ENCODE assay signal across 30 mouse cellular contexts in the genomic region with DNA sequence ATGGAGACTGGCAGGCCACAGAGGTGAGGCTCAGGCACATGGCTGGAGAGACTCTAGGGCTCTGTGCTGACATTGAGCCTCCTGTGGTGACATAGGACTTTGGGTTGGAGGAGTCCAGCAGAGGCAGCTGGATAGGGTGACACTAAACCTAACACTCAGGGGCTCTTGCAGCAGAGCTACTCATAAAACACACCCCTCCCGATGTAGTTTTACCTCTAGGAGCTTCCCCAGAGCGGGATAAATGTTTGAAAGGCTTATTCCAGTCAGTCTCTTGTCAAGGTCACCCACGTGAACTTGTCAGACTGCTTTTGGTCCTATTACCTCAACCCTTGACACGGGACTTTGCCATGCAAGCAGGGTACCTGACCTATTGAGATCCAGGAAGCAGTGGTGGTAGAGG. TPM values are rescaled to one million over a fixed set of nuclear protein-coding genes. Genes with fewer than 3 reads are reported as not detected.
DNase-seq lines count a peak whose midpoint lies in the region; ATAC-seq and TF ChIP-seq lines count a peak whose summit lies in the region.
"Had no signal": no experiment of that assay in that cellular context is flagged by ENCODE, and none has a peak within 500 bp of the region (broad histone marks: within the 10 kb centered on the region; RNA-seq: fewer than 3 reads in every experiment).

No protein-coding gene starts in this region.

- dilution Hi-C loops in CH12.LX (cut with MboI; ENCODE audit: extremely low pct_ligation_motif_present, extremely low pct_unique_long_range_greater_than_20kb, low sequenced_read_pairs): no loop called here

- peaks cover 26% of the 10 kb centered on the region for H3K79me2 ChIP-seq in CH12.LX (replicated peaks; ENCODE audit: control insufficient read depth, extremely low read depth, insufficient read depth, poor library complexity, severe bottlenecking)

- no peak for TF ChIP-seq EP300 in liver, postnatal 0 days (IDR thresholded peaks at IDR 0.05; ENCODE audit: low read depth)
- TF ChIP-seq EP300 in CH12.LX (IDR thresholded peaks at IDR 0.05; ENCODE audit: low read length): no peak

- no peak for TF ChIP-seq CTCF in liver, postnatal 0 days (IDR thresholded peaks at IDR 0.05; ENCODE audit: low read depth)
- TF ChIP-seq CTCF in CH12.LX (conservative IDR thresholded peaks at IDR 0.05 in 1 of 2, IDR thresholded peaks at IDR 0.05 in 1 of 2; ENCODE audit: low read depth in 2 of 2, low read length in 2 of 2): no peak
- no peak for TF ChIP-seq CTCF in hindbrain, postnatal 0 days (IDR thresholded peaks at IDR 0.05; ENCODE audit: low read depth)

- in situ Hi-C loops in CH12.LX (cut with MboI; ENCODE audit: low pct_ligation_motif_present, low pct_unique_long_range_greater_than_20kb, low sequenced_read_pairs): loop anchor here (5.0 to 10.0 kb wide), 2 partner anchors 67 to 205 kb away; a partner anchor contains a TSS

- H3K27me3 ChIP-seq in heart, embryonic 13.5 days (replicated peaks): no peaks in the 10 kb centered on the region
- H3K27me3 ChIP-seq in liver, embryonic 12.5 days (replicated peaks): no peaks in the 10 kb centered on the region; the same call in 1 of the 2 replicates
- H3K27me3 ChIP-seq in liver, postnatal 0 days (ENCODE audit: insufficient read depth, low read length): no peaks in the 10 kb centered on the region
- H3K27me3 ChIP-seq in CH12.LX (replicated peaks): no peaks in the 10 kb centered on the region
- H3K27me3 ChIP-seq in intestine, embryonic 16.5 days (replicated peaks; ENCODE audit: control insufficient read depth, insufficient read depth, low read length): no peaks in the 10 kb centered on the region
- no peaks in the 10 kb centered on the region for H3K27me3 ChIP-seq in hindbrain, postnatal 0 days (ENCODE audit: insufficient read depth, low read length)
- H3K27me3 ChIP-seq: embryonic facial prominence, embryonic 13.5 days; forebrain, embryonic 15.5 days; heart, embryonic 15.5 days; neural tube, embryonic 12.5 days; Patski had no signal

- no peaks in the 10 kb centered on the region for H3K9me3 ChIP-seq in heart, embryonic 13.5 days
- no peaks in the 10 kb centered on the region for H3K9me3 ChIP-seq in liver, embryonic 12.5 days (replicated peaks)
- no peaks in the 10 kb centered on the region for H3K9me3 ChIP-seq in liver, postnatal 0 days (ENCODE audit: low read length)
- no peaks in the 10 kb centered on the region for H3K9me3 ChIP-seq in CH12.LX (replicated peaks; ENCODE audit: low read length)
- no peaks in the 10 kb centered on the region for H3K9me3 ChIP-seq in intestine, embryonic 16.5 days (ENCODE audit: control insufficient read depth, low read length)
- H3K9me3 ChIP-seq in hindbrain, postnatal 0 days (ENCODE audit: low read length): no peaks in the 10 kb centered on the region
- H3K9me3 ChIP-seq: embryonic facial prominence, embryonic 13.5 days; forebrain, embryonic 10.5 days; forebrain, embryonic 15.5 days; G1E; heart, embryonic 15.5 days; neural tube, embryonic 12.5 days had no signal

- 0 out of 2 replicates have a peak overlapping the region, but pooled peaks have one; percentile 8 for H3K27ac ChIP-seq in heart, embryonic 13.5 days (replicated peaks)
- H3K27ac ChIP-seq in liver, embryonic 12.5 days: peak overlapping the region; percentile 63
- H3K27ac ChIP-seq in liver, postnatal 0 days (ENCODE audit: low read depth): no peak overlapping the region
- H3K27ac ChIP-seq in CH12.LX (ENCODE audit: insufficient read depth, low read depth): peak overlapping the region; percentile 39; the same call in 1 of the 2 replicates
- 0 out of 2 replicates have a peak overlapping the region, but pooled peaks have one; percentile 7 for H3K27ac ChIP-seq in intestine, embryonic 16.5 days (ENCODE audit: low read length)
- H3K27ac ChIP-seq in hindbrain, postnatal 0 days: no peak overlapping the region
- H3K27ac ChIP-seq: embryonic facial prominence, embryonic 13.5 days; forebrain, embryonic 10.5 days; forebrain, embryonic 15.5 days; heart, adult 2 months; heart, embryonic 15.5 days; macrophage; neural tube, embryonic 12.5 days had no signal

- H3K9ac ChIP-seq in heart, embryonic 13.5 days: no peak overlapping the region
- peak overlapping the region; percentile 71; the same call in 1 of the 2 replicates for H3K9ac ChIP-seq in liver, embryonic 12.5 days
- H3K9ac ChIP-seq in liver, postnatal 0 days (replicated peaks): no peak overlapping the region
- no peak overlapping the region for H3K9ac ChIP-seq in CH12.LX (ENCODE audit: insufficient read depth, low read depth)
- H3K9ac ChIP-seq in intestine, embryonic 16.5 days (ENCODE audit: low read depth, low read length): no peak overlapping the region
- H3K9ac ChIP-seq in hindbrain, postnatal 0 days (replicated peaks; ENCODE audit: low read length): no peak overlapping the region
- H3K9ac ChIP-seq: embryonic facial prominence, embryonic 13.5 days; forebrain, embryonic 15.5 days; heart, embryonic 15.5 days; neural tube, embryonic 12.5 days had no signal

- WGBS in heart, embryonic 13.5 days: 39% methylated on average over 4 of the region's 4 CpGs
- WGBS in liver, embryonic 12.5 days (ENCODE audit: insufficient replicate concordance): 37% methylated on average over 4 of the region's 4 CpGs
- WGBS in liver, postnatal 0 days (ENCODE audit: insufficient replicate concordance): 51% methylated on average over 4 of the region's 4 CpGs
- 35% methylated on average over 4 of the region's 4 CpGs for WGBS in intestine, embryonic 16.5 days
- WGBS in hindbrain, postnatal 0 days: 63% methylated on average over 4 of the region's 4 CpGs

- H3K36me3 ChIP-seq in heart, embryonic 13.5 days: peaks cover 45% of the 10 kb centered on the region
- peaks cover 49% of the 10 kb centered on the region for H3K36me3 ChIP-seq in liver, embryonic 12.5 days
- peaks cover 39% of the 10 kb centered on the region for H3K36me3 ChIP-seq in liver, postnatal 0 days (replicated peaks; ENCODE audit: insufficient read depth, low read length)
- peaks cover 43 to 53% of the 10 kb centered on the region in 2 experiments for H3K36me3 ChIP-seq in CH12.LX (replicated peaks in 1 of 2; ENCODE audit: control insufficient read depth in 1 of 2, insufficient read depth in 1 of 2, low read length in 1 of 2)
- peaks cover 17% of the 10 kb centered on the region for H3K36me3 ChIP-seq in intestine, embryonic 16.5 days (ENCODE audit: control insufficient read depth, insufficient read depth, low read length)
- peaks cover 31% of the 10 kb centered on the region for H3K36me3 ChIP-seq in hindbrain, postnatal 0 days (ENCODE audit: insufficient read depth, low read length)

- DNase-seq in heart, adult 9 months (ENCODE audit: low spot score in 2 of 2): no peak
- no peak for DNase-seq in liver, postnatal 0 days
- no peak for DNase-seq in CH12.LX (ENCODE audit: extremely low read depth)
- DNase-seq in adrenal gland, adult 18-20 months (ENCODE audit: low spot score in 2 of 2): no peak
- no peak for DNase-seq in hindbrain, postnatal 0 days (ENCODE audit: low spot score)
- DNase-seq: adrenal gland, adult 2 months; adrenal gland, postnatal 36 days; B cell, adult 2 months; cerebellum, adult 2 months; cerebellum, postnatal 14 days; gastrocnemius, postnatal 36 days; heart, adult 2 months; layer of hippocampus, postnatal 36 days; left cerebral cortex, postnatal 4 days; lung, adult 2 months; lung, postnatal 10 days had no signal

- H3K4me2 ChIP-seq in heart, embryonic 13.5 days: no peak overlapping the region
- no peak overlapping the region for H3K4me2 ChIP-seq in liver, embryonic 12.5 days
- no peak overlapping the region for H3K4me2 ChIP-seq in liver, postnatal 0 days (ENCODE audit: low read depth, low read length)
- no peak overlapping the region for H3K4me2 ChIP-seq in CH12.LX (ENCODE audit: insufficient read depth, low read depth, poor library complexity, severe bottlenecking)
- H3K4me2 ChIP-seq in intestine, embryonic 16.5 days (ENCODE audit: low read depth, low read length): no peak overlapping the region
- H3K4me2 ChIP-seq in hindbrain, postnatal 0 days (ENCODE audit: low read depth, low read length): no peak overlapping the region
- H3K4me2 ChIP-seq: embryonic facial prominence, embryonic 13.5 days; forebrain, embryonic 15.5 days; heart, embryonic 15.5 days; midbrain, embryonic 11.5 days; neural tube, embryonic 12.5 days had no signal

- no peak for ATAC-seq in heart, embryonic 13.5 days (ENCODE audit: extremely low read depth, insufficient number of reproducible peaks, low FRiP score, low TSS enrichment)
- no peak for ATAC-seq in liver, embryonic 12.5 days
- ATAC-seq in liver, postnatal 0 days: no peak
- no peak for ATAC-seq in intestine, embryonic 16.5 days
- no peak for ATAC-seq in hindbrain, postnatal 0 days
- ATAC-seq: forebrain, embryonic 15.5 days; hindbrain, embryonic 16.5 days; midbrain, embryonic 16.5 days; Patski had no signal

- no peak for TF ChIP-seq RAD21 in CH12.LX (IDR thresholded peaks at IDR 0.05; ENCODE audit: low read depth, low read length)

- no peak overlapping the region for H3K4me3 ChIP-seq in heart, embryonic 13.5 days
- H3K4me3 ChIP-seq in liver, embryonic 12.5 days: no peak overlapping the region
- H3K4me3 ChIP-seq in liver, postnatal 0 days (ENCODE audit: low read depth, low read length): no peak overlapping the region
- no peak overlapping the region for H3K4me3 ChIP-seq in CH12.LX (replicated peaks in 1 of 3; ENCODE audit: low read depth in 2 of 3, low read length in 2 of 3, poor library complexity in 1 of 3)
- no peak overlapping the region for H3K4me3 ChIP-seq in intestine, embryonic 16.5 days (ENCODE audit: low read length)
- no peak overlapping the region for H3K4me3 ChIP-seq in hindbrain, postnatal 0 days (ENCODE audit: low read length)
- H3K4me3 ChIP-seq: embryonic facial prominence, embryonic 13.5 days; forebrain, embryonic 10.5 days; forebrain, embryonic 15.5 days; heart, adult 2 months; heart, embryonic 15.5 days; neural tube, embryonic 12.5 days had no signal

- no peak for TF ChIP-seq POLR2A in CH12.LX (IDR thresholded peaks at IDR 0.05; ENCODE audit: low read depth, low read length)

- H3K4me1 ChIP-seq in heart, embryonic 13.5 days: peaks cover 30% of the 10 kb centered on the region
- peaks cover 58% of the 10 kb centered on the region for H3K4me1 ChIP-seq in liver, embryonic 12.5 days
- H3K4me1 ChIP-seq in liver, postnatal 0 days (ENCODE audit: insufficient read depth): peaks cover 32% of the 10 kb centered on the region
- H3K4me1 ChIP-seq in CH12.LX (ENCODE audit: control insufficient read depth in 1 of 2, insufficient read depth in 2 of 2): peaks cover 6 to 61% of the 10 kb centered on the region in 2 experiments
- peaks cover 32% of the 10 kb centered on the region for H3K4me1 ChIP-seq in intestine, embryonic 16.5 days (ENCODE audit: control insufficient read depth, insufficient read depth, low read length)
- peaks cover 7% of the 10 kb centered on the region; the same call in 1 of the 2 replicates for H3K4me1 ChIP-seq in hindbrain, postnatal 0 days (ENCODE audit: insufficient read depth, low read length)

RNA-seq across cellular contexts. Expression of a gene that starts 2.1 kb away (rescaled TPM):
- 1.1 and 1.3 TPM in 2 replicates for polyA plus RNA-seq in heart, embryonic 13.5 days (2015; fragmentation: Nextera tagmentation; extraction: Ambion mirVana)
- 0.89 and 1.3 TPM in 2 replicates for polyA plus RNA-seq in liver, embryonic 12.5 days (2016; fragmentation: Nextera tagmentation; extraction: Ambion mirVana)
- polyA plus RNA-seq in liver, postnatal 0 days (2015; fragmentation: Nextera tagmentation; extraction: Ambion mirVana): 0.53 and 0.60 TPM in 2 replicates
- 1.0 and 1.1 TPM in 2 replicates for total RNA-seq in CH12.LX (2012; rRNA removed)
- total RNA-seq in CH12.LX (2014; rRNA removed): 0.19 and 0.28 TPM in 2 replicates
- 0.40 and 0.63 TPM in 2 replicates for polyA plus RNA-seq in CH12.LX (2012; ENCODE audit: insufficient read length, low read depth)
- polyA plus RNA-seq in intestine, embryonic 16.5 days (2015; fragmentation: Nextera tagmentation; extraction: Ambion mirVana): 1.4 and 1.7 TPM in 2 replicates
- total RNA-seq in adrenal gland, adult 18-20 months (2021): under 1 TPM; 0.53 to 0.61 TPM
- total RNA-seq in hindbrain, postnatal 0 days (2014; rRNA removed): 0.93 and 1.2 TPM in 2 replicates
- polyA plus RNA-seq in hindbrain, postnatal 0 days (2015; fragmentation: Nextera tagmentation; extraction: Ambion mirVana): 0.66 and 0.73 TPM in 2 replicates

RNA-seq across cellular contexts. Expression of a gene that starts 5.8 kb away (rescaled TPM):
- polyA plus RNA-seq in heart, embryonic 13.5 days (2015; fragmentation: Nextera tagmentation; extraction: Ambion mirVana): 75.4 and 87.3 TPM in 2 replicates
- 83.0 and 84.9 TPM in 2 replicates for polyA plus RNA-seq in liver, embryonic 12.5 days (2016; fragmentation: Nextera tagmentation; extraction: Ambion mirVana)
- polyA plus RNA-seq in liver, postnatal 0 days (2015; fragmentation: Nextera tagmentation; extraction: Ambion mirVana): 59.3 and 60.7 TPM in 2 replicates
- total RNA-seq in CH12.LX (2012; rRNA removed) (139 and 148 TPM in 2 replicates), CH12.LX (2014; rRNA removed) (300 and 309 TPM in 2 replicates)
- polyA plus RNA-seq in CH12.LX (2012; ENCODE audit: insufficient read length, low read depth): 212 and 219 TPM in 2 replicates
- 84.0 and 92.7 TPM in 2 replicates for polyA plus RNA-seq in intestine, embryonic 16.5 days (2015; fragmentation: Nextera tagmentation; extraction: Ambion mirVana)
- total RNA-seq in adrenal gland, adult 18-20 months (2021): 10 to 100 TPM; 82.3 to 82.5 TPM
- total RNA-seq in hindbrain, postnatal 0 days (2014; rRNA removed): 45.5 and 63.8 TPM in 2 replicates
- polyA plus RNA-seq in hindbrain, postnatal 0 days (2015; fragmentation: Nextera tagmentation; extraction: Ambion mirVana): 176 and 181 TPM in 2 replicates

RNA-seq across cellular contexts. Expression of a gene that starts 6.0 kb away (rescaled TPM):
- 628 and 659 TPM in 2 replicates for polyA plus RNA-seq in heart, embryonic 13.5 days (2015; fragmentation: Nextera tagmentation; extraction: Ambion mirVana)
- polyA plus RNA-seq in liver, embryonic 12.5 days (2016; fragmentation: Nextera tagmentation; extraction: Ambion mirVana): 995 and 1,050 TPM in 2 replicates
- polyA plus RNA-seq in liver, postnatal 0 days (2015; fragmentation: Nextera tagmentation; extraction: Ambion mirVana): 574 and 582 TPM in 2 replicates
- total RNA-seq in CH12.LX (2012; rRNA removed): 2,171 and 2,515 TPM in 2 replicates
- 976 and 984 TPM in 2 replicates for total RNA-seq in CH12.LX (2014; rRNA removed)
- polyA plus RNA-seq in CH12.LX (2012; ENCODE audit: insufficient read length, low read depth): 649 and 718 TPM in 2 replicates
- polyA plus RNA-seq in intestine, embryonic 16.5 days (2015; fragmentation: Nextera tagmentation; extraction: Ambion mirVana): 800 and 859 TPM in 2 replicates
- total RNA-seq in adrenal gland, adult 18-20 months (2021): 100 to 1,000 TPM; 442 to 451 TPM
- total RNA-seq in hindbrain, postnatal 0 days (2014; rRNA removed): 41.1 and 46.1 TPM in 2 replicates
- polyA plus RNA-seq in hindbrain, postnatal 0 days (2015; fragmentation: Nextera tagmentation; extraction: Ambion mirVana): 600 and 645 TPM in 2 replicates

Comparison
In these comparisons a context has a peak if more than half of its experiments do, and no peak if none do; other contexts are left out.
1. H3K27ac ChIP-seq: peak in heart, embryonic 13.5 days (single experiment), liver, embryonic 12.5 days (single experiment), CH12.LX (single experiment) and intestine, embryonic 16.5 days (single experiment); none in liver, postnatal 0 days (single experiment) and hindbrain, postnatal 0 days (single experiment).